Mouse (Mus musculus) bone marrow, adult 2 months (tissue): ENCODE data around the gene Sap25. TPM values are rescaled to one million over a fixed set of nuclear protein-coding genes. Genes with fewer than 3 reads are reported as not detected.

ENCODE experiments used
- H3K27ac ChIP-seq: fragments of 200-500 bp; 2 replicates; pipeline ENCODE4 v1.5.1; 2012; ENCODE audit warnings: low read depth, mild to moderate bottlenecking, control low read depth, inconsistent platforms, low read length; ENCODE audit not compliant: control insufficient read depth, poor library complexity, insufficient read depth
- H3K4me1 ChIP-seq: fragments of 200-500 bp; 2 replicates; pipeline ENCODE4 v1.6.1; 2011; ENCODE audit warnings: low read length; ENCODE audit not compliant: control insufficient read depth, insufficient read depth
- H3K4me3 ChIP-seq: fragments of 200-500 bp; replicated peaks from 2 replicates; pipeline ENCODE3; 2011; ENCODE audit warnings: mild to moderate bottlenecking, low read depth, low read length, control low read depth; ENCODE audit not compliant: control insufficient read depth
- CTCF ChIP-seq: fragments of 200-500 bp; IDR thresholded peaks from 2 replicates; pipeline ENCODE4 v1.5.1; 2011; ENCODE audit warnings: low read length, control low read depth; ENCODE audit not compliant: control insufficient read depth, insufficient read depth
- POLR2A ChIP-seq: fragments of 200-500 bp; IDR thresholded peaks from 2 replicates; pipeline ENCODE4 v1.6.1; 2011; ENCODE audit warnings: low read depth, mild to moderate bottlenecking, control low read depth, low read length, borderline replicate concordance; ENCODE audit not compliant: control insufficient read depth
- WGBS: fragments of 180-500 bp; shearing (Covaris S2); methylation state at CpG from one replicate; pipeline ENCODE4 v1.1.7; 2018; 5-methylcytosine and 5-hydroxymethylcytosine counted together
- polyA plus RNA-seq: library from polyadenylated mRNA; stranded (reverse); fragments of >200 nt; gene quantifications from 2 replicates; pipeline ENCODE4 v1.2.4, GENCODE M21; 2011; ENCODE audit warnings: low replicate concordance; ENCODE audit not compliant: missing spikeins, insufficient read depth, insufficient read length

Sap25 gene
- polyA plus RNA-seq, 1 experiment, result 161 TPM

DNA sequence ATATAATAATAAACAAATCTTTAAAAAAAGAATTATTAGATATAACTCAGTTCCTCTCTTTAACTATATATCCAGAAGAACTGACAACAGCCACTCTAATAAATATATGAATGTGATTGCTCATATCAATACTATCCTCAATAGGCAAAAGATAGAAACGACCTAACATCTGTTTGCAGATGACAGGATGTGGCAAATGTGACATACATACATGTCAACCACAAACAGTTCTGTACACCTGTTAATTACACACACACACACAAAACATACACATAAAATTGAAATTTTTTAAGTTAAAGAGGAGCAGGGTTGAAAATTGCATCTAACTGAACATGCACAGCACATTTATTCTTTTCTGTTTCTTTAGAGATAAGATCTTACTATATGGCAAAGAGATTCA lies 50.7 kb downstream of the Sap25 start:
- Histone ChIP-seq H3K4me1 (peaks cover 6% of the 10 kb centered on the region), H3K4me3 (no peak overlapping the region), H3K27ac (no peak overlapping the region)
- 26% methylated on average over 1 of the region's 1 CpGs for WGBS
- no peak for TF ChIP-seq CTCF
- no peak for TF ChIP-seq POLR2A

Other genes with a start within 250 kb of the Sap25 start
- gene Zan, start 164.3 kb upstream of the Sap25 start, polyA plus RNA-seq, result not detected in 2 replicates
- gene Pop7, start 138.8 kb upstream of the Sap25 start, polyA plus RNA-seq, result 22.1 and 32.2 TPM in 2 replicates
- gene Gigyf1, start 122.8 kb upstream of the Sap25 start, polyA plus RNA-seq, result 57.6 and 80.1 TPM in 2 replicates
- not detected in 2 replicates for gene Epo, start 108.1 kb upstream of the Sap25 start, polyA plus RNA-seq
- 294 and 476 TPM in 2 replicates for gene Gnb2, start 107.8 kb upstream of the Sap25 start, polyA plus RNA-seq
- not detected in 2 replicates for gene Actl6b, start 87.8 kb upstream of the Sap25 start, polyA plus RNA-seq
- gene Tfr2, start 71.5 kb upstream of the Sap25 start, polyA plus RNA-seq, result 25.9 and 51.0 TPM in 2 replicates
- 25.4 and 29.1 TPM in 2 replicates for gene Mospd3, start 40.3 kb upstream of the Sap25 start, polyA plus RNA-seq
- gene Pcolce, start 27.6 kb upstream of the Sap25 start, polyA plus RNA-seq, result 17.2 and 23.4 TPM in 2 replicates
- 0.41 TPM in 1 of 2 replicates, not detected in the other for gene Fbxo24, start 12.3 kb upstream of the Sap25 start, polyA plus RNA-seq
- gene Lrch4, start 12.2 kb upstream of the Sap25 start, polyA plus RNA-seq, result 36.1 and 108 TPM in 2 replicates
- gene Gm20605, start 12.2 kb upstream of the Sap25 start, polyA plus RNA-seq, result 24.9 and 41.6 TPM in 2 replicates
- gene Irs3, start 4.4 kb downstream of the Sap25 start, polyA plus RNA-seq, result 0.77 TPM in 1 of 2 replicates, not detected in the other
- gene Agfg2, start 43.4 kb downstream of the Sap25 start, polyA plus RNA-seq, result 33.1 and 50.5 TPM in 2 replicates
- 1.2 and 1.9 TPM in 2 replicates for gene Nyap1, start 100.3 kb downstream of the Sap25 start, polyA plus RNA-seq
- gene Tsc22d4, start 104.4 kb downstream of the Sap25 start, polyA plus RNA-seq, result 143 and 144 TPM in 2 replicates
- gene Ppp1r35, start 137.5 kb downstream of the Sap25 start, polyA plus RNA-seq, result 52.6 and 130 TPM in 2 replicates
- gene Mepce, start 146.3 kb downstream of the Sap25 start, polyA plus RNA-seq, result 25.6 and 45.6 TPM in 2 replicates
- gene Zcwpw1, start 146.5 kb downstream of the Sap25 start, polyA plus RNA-seq, result 9.5 and 18.7 TPM in 2 replicates
- 27.5 and 45.8 TPM in 2 replicates for gene Pilra, start 194.9 kb downstream of the Sap25 start, polyA plus RNA-seq
- gene Pilrb1, start 216.8 kb downstream of the Sap25 start, polyA plus RNA-seq, result 12.3 and 32.6 TPM in 2 replicates
- gene Pilrb2, start 230.5 kb downstream of the Sap25 start, polyA plus RNA-seq, result 30.9 and 80.6 TPM in 2 replicates